Mouse (Mus musculus): ENCODE measurements around the gene Sept8.

Sept8 gene

GRCm38 (mm10) chr11:53585510-53585909, 66.5 kb downstream of the Sept8 start:
- DNase-seq, result no peak

GRCm38 (mm10) chr11:53588279-53588678, 69.2 kb downstream of the Sept8 start:
- no peak for DNase-seq

- no peak for DNase-seq
Observed at GRCm38 (mm10) chr11:53590368-53590768, 71.3 kb downstream of the Sept8 start.

- no peak for DNase-seq
Observed at GRCm38 (mm10) chr11:53591116-53591515, 72.1 kb downstream of the Sept8 start.
